Mouse (Mus musculus) stomach, embryonic 15.5 days (tissue): ENCODE measurements at regions not wholly inside any gene's neighbourhood (a gene's known extent, or its start where the extent isn't known, plus 50 kb on each side); places are given as distances from the start of the nearest gene placed in this dataset.
"Not testable (repeated sequence)": the region's sequence is repeated elsewhere in the genome, so short reads cannot be mapped to it uniquely, and the experiment has no call there.

Source experiments
- ATAC-seq: fragments of 200-750 bp; cut with Nextera tagmentation; 2 replicates; pipeline ENCODE4 v1.8.0; 2017; ENCODE audit warnings: low read depth, moderate number of reproducible peaks, moderate TSS enrichment; ENCODE audit not compliant: insufficient read depth, low FRiP score
- H3K27ac ChIP-seq: fragments of 300-500 bp; sonication (generic); 2 replicates; pipeline ENCODE4 v1.5.1; 2015; ENCODE audit warnings: mild to moderate bottlenecking, inconsistent platforms
- H3K27me3 ChIP-seq: fragments of 300-500 bp; sonication (generic); replicated peaks from 2 replicates; pipeline ENCODE4 v1.6.1; 2015; ENCODE audit warnings: inconsistent platforms
- H3K36me3 ChIP-seq: fragments of 300-500 bp; sonication (generic); 2 replicates; pipeline ENCODE4 v1.6.1; 2015; ENCODE audit warnings: inconsistent platforms
- H3K4me1 ChIP-seq: fragments of 300-500 bp; sonication (generic); 2 replicates; pipeline ENCODE4 v1.6.1; 2015; ENCODE audit warnings: inconsistent platforms
- H3K4me2 ChIP-seq: fragments of 300-500 bp; sonication (generic); 2 replicates; pipeline ENCODE4 v1.6.1; 2015; ENCODE audit warnings: mild to moderate bottlenecking, inconsistent platforms
- H3K4me3 ChIP-seq: fragments of 300-500 bp; sonication (generic); replicated peaks from 2 replicates; pipeline ENCODE4 v1.5.1; 2015; ENCODE audit warnings: inconsistent platforms
- H3K9ac ChIP-seq: fragments of 300-500 bp; sonication (generic); 2 replicates; pipeline ENCODE4 v1.6.1; 2015; ENCODE audit warnings: inconsistent platforms
- H3K9me3 ChIP-seq: fragments of 300-500 bp; sonication (generic); 2 replicates; pipeline ENCODE4 v1.6.1; 2016; ENCODE audit warnings: inconsistent platforms
- WGBS: fragments of 180-500 bp; shearing (Covaris S2); methylation state at CpG from one replicate; pipeline ENCODE4 v1.1.7; 2015; 5-methylcytosine and 5-hydroxymethylcytosine counted together

DNA sequence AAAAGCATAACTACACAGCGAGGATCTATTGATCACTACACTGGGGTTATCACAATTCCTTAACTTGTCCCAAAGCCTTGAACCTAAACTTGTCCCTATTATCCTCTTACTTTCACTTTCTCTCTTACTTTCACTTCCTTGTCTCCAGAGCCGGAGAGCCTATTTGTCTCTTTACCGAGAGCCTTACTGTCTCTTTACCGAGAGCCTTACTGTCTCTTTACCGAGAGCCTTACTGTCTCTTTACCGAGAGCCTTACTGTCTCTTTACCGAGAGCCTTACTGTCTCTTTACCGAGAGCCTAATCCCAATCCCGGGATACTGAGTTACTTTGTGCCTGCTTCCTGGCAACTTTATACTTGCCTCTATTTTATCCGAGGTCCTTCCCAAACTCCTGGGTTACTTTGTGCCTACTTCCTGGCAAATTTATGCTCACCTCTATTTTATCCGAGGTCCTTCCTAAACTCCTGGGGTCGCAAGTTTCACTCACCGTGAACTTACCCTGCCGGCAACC, 335.3 kb upstream of the Ccng1 start:
- 93% methylated on average over 12 of the region's 14 CpGs for WGBS
- H3K4me2 ChIP-seq, H3K9me3 ChIP-seq, ATAC-seq, H3K27me3 ChIP-seq, H3K9ac ChIP-seq, H3K4me1 ChIP-seq, H3K36me3 ChIP-seq, H3K27ac ChIP-seq, H3K4me3 ChIP-seq: not testable (repeated sequence)

DNA sequence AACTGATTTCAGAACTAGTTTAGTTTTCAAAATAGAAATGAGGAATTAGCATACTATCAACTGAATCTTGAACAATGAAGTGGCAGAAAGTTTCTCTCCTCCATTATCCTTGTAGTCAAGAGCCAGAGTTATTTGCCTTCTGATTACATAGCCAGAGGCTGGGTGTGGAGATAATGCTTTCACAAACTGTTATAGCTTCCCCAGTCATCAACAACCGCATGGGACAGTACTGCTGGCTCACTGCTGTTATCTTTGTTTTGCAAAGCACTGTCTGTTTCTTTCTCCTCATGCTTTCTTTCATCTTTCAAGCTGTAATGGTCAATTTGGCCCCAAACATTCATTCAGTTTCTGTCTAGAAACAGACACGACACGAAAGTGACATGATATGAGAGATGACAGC, 308.5 kb upstream of the Ccng1 start:
- ATAC-seq = no peak
- Histone ChIP-seq H3K4me1 (no peaks in the 10 kb centered on the region), H3K9ac (no peak overlapping the region), H3K4me2 (no peak overlapping the region), H3K4me3 (no peak overlapping the region), H3K9me3 (no peaks in the 10 kb centered on the region), H3K27me3 (no peaks in the 10 kb centered on the region), H3K27ac (no peak overlapping the region), H3K36me3 (no peaks in the 10 kb centered on the region)
- 58% methylated on average over 3 of the region's 3 CpGs for WGBS

DNA sequence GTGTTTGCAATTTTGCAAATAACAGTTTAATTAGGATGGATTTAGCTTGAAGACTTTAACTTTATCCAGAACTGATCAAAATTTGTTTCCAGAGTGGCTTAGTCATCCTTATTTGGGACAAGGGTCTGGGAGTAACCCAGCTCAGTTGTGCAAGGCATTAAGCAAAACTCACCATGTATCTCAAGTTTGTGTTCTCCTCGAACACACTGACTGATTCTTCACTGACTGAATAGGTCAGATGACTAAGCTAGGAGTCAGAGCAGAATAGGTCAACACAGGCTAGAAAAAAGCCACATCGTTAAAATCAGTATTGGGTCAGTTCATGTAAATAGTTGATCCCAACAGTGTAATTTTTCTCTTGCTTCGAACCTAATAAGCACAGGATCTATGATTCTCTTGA, 302.7 kb upstream of the Ccng1 start:
- 68% methylated on average over 3 of the region's 3 CpGs for WGBS
- ATAC-seq = no peak
- no peaks in the 10 kb centered on the region for H3K9me3 ChIP-seq

DNA sequence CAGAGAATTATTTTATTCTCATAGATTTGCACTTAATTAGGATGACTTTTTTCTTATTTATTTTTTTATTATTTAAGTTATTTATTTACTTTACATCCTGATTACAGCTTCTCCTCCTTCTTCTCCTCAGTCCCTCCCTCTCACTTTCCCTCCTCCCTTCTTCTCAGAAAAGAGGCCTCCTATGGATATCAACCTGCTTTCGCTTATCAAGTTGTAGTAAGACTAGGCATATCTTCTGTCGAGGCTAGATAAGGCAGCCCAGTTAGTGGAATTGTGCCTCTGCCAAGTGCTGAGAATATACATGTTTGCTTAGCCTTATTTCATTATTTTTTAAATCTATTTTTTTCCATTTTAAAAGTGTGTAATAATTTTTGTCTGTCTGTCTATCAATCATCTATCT, 274.9 kb upstream of the Ccng1 start:
- no peak overlapping the region for H3K27ac ChIP-seq
- no peak overlapping the region for H3K4me2 ChIP-seq
- ATAC-seq = no peak
- H3K4me3 ChIP-seq = no peak overlapping the region
- H3K36me3 ChIP-seq = no peaks in the 10 kb centered on the region
- H3K27me3 ChIP-seq = no peaks in the 10 kb centered on the region
- H3K9me3 ChIP-seq = no peaks in the 10 kb centered on the region
- H3K9ac ChIP-seq = no peak overlapping the region
- no peaks in the 10 kb centered on the region for H3K4me1 ChIP-seq
- WGBS = 83% methylated on average over 2 of the region's 2 CpGs

More for the DNA sequence above, 302.7 kb upstream of the Ccng1 start:
- Histone ChIP-seq H3K4me3 (no peak overlapping the region), H3K9ac (no peak overlapping the region), H3K36me3 (no peaks in the 10 kb centered on the region), H3K27me3 (no peaks in the 10 kb centered on the region), H3K4me1 (no peaks in the 10 kb centered on the region), H3K27ac (no peak overlapping the region), H3K4me2 (no peak overlapping the region)

DNA sequence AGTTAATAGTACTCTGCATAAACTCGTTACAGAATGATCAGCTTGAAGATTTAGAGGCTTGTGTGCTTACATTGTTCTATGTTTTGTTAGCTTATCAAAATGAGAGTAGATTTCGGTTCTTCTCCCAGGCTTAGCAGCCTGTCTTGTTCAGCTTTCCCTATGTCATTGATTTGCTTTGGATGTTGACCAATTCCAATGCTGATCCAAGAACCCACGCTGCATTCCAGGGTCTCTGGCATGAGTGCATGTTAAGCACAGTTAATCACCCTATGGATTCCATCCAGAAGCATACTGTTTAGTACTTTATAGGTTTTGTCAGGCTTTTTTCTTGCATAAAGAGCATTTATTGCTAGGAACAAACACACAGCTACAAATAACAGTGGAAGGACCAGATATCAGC, 255.0 kb upstream of the Ccng1 start:
- Histone ChIP-seq H3K4me3 (no peak overlapping the region), H3K9me3 (no peaks in the 10 kb centered on the region), H3K27ac (no peak overlapping the region), H3K9ac (no peak overlapping the region), H3K4me1 (no peaks in the 10 kb centered on the region), H3K4me2 (no peak overlapping the region), H3K27me3 (no peaks in the 10 kb centered on the region), H3K36me3 (no peaks in the 10 kb centered on the region)
- ATAC-seq = no peak
- 59% methylated on average over 3 of the region's 3 CpGs for WGBS

DNA sequence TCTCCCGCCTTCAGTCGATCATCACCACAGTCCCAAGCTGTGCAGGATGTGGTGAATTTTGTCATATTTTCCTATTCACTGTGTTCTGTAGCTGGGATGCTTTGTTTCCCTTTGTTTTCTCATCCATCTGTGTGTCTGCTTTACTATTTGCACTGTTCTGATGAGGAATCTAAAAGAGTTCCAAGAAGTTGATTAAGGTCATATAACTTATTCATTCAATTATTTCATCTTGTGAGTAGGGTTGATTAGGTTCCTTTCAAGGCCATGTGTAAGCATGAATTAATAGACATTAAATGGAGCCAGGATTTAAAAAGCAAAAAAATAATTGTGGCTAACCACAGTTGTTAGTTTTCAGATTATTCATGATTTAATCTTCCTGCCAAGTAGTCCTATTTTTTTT, 217.7 kb upstream of the Ccng1 start:
- no peaks in the 10 kb centered on the region for H3K4me1 ChIP-seq
- WGBS = 74% methylated on average over 2 of the region's 2 CpGs
- no peak overlapping the region for H3K27ac ChIP-seq
- no peak overlapping the region for H3K4me2 ChIP-seq
- H3K36me3 ChIP-seq = no peaks in the 10 kb centered on the region
- H3K9ac ChIP-seq = no peak overlapping the region
- H3K4me3 ChIP-seq = no peak overlapping the region
- H3K27me3 ChIP-seq = no peaks in the 10 kb centered on the region
- no peaks in the 10 kb centered on the region for H3K9me3 ChIP-seq
- no peak for ATAC-seq

DNA sequence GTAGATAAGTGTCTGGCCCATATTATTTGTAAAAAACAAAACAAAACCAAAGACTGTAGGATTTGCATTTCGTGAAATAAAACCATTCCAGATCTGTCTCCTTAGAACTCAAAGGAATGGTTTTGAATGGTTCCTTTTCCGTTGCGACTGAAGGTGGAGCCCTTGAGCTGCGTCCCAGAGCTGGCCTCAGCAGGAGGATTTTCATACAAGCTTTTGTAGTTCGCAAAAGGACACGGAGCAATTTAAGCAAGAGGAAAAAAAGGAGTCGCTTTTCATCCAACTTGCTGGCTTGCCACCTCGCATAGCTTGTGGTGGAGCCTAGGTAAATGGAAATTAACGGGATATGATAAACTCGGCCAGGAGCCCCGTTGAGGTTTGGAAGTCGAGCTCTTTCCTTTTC, 172.1 kb upstream of the Ccng1 start:
- Histone ChIP-seq H3K9ac (no peak overlapping the region), H3K9me3 (no peaks in the 10 kb centered on the region), H3K4me1 (no peaks in the 10 kb centered on the region), H3K27ac (no peak overlapping the region), H3K27me3 (no peaks in the 10 kb centered on the region), H3K4me2 (peak overlapping the region; percentile 49), H3K36me3 (no peaks in the 10 kb centered on the region), H3K4me3 (peak overlapping the region; percentile 24)
- 5% methylated on average over 12 of the region's 12 CpGs for WGBS
- ATAC-seq = no peak

DNA sequence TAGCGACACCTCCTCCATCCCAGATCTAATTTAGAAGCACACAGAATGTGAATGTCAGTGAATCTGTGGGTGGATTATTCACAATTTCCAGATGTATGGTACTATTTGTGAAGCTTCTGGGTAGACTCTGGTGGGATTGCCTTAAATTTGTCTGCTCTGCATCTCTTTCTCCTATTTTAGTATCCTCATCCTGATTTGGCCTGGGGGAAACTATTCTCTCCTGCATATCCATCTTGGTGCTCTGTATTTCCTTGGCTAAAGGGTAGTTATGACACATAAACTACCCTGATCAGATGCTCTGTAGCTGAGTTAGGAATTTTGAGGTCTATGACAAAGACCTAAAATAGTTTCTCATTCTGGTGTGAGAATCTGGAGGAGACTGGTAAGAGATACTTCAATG, 136.4 kb upstream of the Ccng1 start:
- H3K4me1 ChIP-seq = no peaks in the 10 kb centered on the region
- no peak for ATAC-seq
- no peak overlapping the region for H3K9ac ChIP-seq
- WGBS = 94% methylated on average over 1 of the region's 1 CpGs
- H3K36me3 ChIP-seq = no peaks in the 10 kb centered on the region
- H3K27me3 ChIP-seq = no peaks in the 10 kb centered on the region
- no peaks in the 10 kb centered on the region for H3K9me3 ChIP-seq
- no peak overlapping the region for H3K4me2 ChIP-seq
- H3K4me3 ChIP-seq = no peak overlapping the region
- no peak overlapping the region for H3K27ac ChIP-seq

DNA sequence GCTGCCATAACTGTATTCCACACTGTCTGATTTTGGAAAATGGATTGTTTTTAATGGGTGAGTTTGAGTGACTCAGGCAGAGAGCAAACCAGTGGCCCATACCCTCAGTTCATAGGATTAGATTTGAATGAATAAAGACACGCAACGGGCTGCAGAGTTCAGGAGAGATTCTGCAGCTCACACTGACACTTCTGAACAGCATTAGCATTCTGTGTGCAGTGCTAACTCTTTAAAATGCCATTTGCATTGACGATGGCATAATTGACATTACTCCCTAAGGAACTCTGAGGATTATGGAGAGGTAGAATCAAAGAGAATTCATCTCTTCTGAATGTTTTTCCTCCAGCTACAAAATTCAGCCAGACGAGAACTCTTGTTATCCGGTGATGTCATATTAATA, 129.4 kb upstream of the Ccng1 start:
- Histone ChIP-seq H3K9ac (no peak overlapping the region), H3K36me3 (no peaks in the 10 kb centered on the region), H3K4me3 (no peak overlapping the region), H3K27me3 (no peaks in the 10 kb centered on the region), H3K4me1 (no peaks in the 10 kb centered on the region), H3K4me2 (no peak overlapping the region), H3K27ac (no peak overlapping the region), H3K9me3 (no peaks in the 10 kb centered on the region)
- no peak for ATAC-seq
- 75% methylated on average over 5 of the region's 5 CpGs for WGBS

DNA sequence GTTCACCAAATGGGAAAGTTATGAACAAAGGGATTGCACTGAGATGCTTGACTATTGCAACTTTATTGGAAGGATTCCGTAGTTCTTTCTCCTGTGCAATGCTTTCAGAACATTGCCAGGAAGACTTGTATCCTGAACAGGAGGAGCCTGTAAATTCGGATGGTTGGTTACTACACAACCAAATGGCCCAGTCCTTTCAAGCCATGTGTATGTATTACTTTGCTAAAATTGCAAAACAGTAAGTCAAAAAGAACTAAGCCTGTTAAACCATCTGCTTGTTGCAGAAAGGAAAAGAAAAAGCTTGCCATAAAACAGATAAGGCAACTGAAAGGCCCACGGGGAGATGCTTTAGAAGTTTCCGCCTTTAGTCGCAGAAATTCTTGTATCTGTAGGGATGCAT, 124.5 kb upstream of the Ccng1 start:
- Histone ChIP-seq H3K4me2 (no peak overlapping the region), H3K4me3 (no peak overlapping the region), H3K27me3 (no peaks in the 10 kb centered on the region), H3K9ac (no peak overlapping the region), H3K4me1 (no peaks in the 10 kb centered on the region), H3K36me3 (no peaks in the 10 kb centered on the region), H3K9me3 (no peaks in the 10 kb centered on the region), H3K27ac (no peak overlapping the region)
- 86% methylated on average over 5 of the region's 5 CpGs for WGBS
- ATAC-seq = no peak

DNA sequence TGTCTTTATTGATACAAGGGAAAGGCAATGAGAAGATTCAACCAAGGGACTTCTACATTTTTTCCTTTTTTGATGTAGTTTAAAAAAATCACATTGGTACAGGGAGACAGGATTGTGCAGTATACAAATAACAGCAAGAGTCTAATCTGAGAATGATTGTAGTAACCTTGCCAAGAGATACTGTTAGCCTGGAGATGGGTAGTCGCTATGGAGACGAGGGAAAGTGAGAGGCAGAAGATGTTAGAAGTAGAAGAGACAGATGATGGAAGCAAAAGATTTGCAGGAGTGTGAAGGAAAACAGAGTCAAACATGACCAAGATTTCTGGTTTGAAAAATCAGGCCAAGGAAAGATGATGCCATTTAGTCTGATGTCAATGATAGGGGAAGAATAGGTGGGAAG, 117.9 kb upstream of the Ccng1 start:
- Histone ChIP-seq H3K4me3 (no peak overlapping the region), H3K4me1 (no peaks in the 10 kb centered on the region), H3K4me2 (no peak overlapping the region), H3K27me3 (no peaks in the 10 kb centered on the region), H3K36me3 (no peaks in the 10 kb centered on the region), H3K27ac (no peak overlapping the region), H3K9ac (no peak overlapping the region), H3K9me3 (no peaks in the 10 kb centered on the region)
- WGBS = 85% methylated on average over 2 of the region's 2 CpGs
- ATAC-seq = no peak

DNA sequence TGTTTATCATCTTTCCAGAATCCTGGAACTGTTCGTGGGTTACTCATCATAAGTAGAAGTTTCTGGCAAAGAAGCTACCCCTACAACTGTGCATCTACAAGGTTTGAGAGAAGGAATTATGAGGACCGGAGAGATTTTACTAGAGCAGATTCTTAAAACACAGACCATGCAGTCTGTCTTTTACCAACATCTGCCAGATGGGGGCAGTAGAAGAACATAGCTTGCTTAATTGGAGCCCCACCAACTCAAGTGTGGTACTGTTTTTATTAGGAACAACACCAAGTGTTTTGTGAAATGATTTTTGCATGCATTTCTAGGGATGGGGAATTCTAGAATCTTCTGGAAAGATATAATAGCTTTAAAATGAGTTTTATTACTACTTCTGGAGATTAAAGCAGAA, 110.6 kb upstream of the Ccng1 start:
- H3K27me3 ChIP-seq = no peaks in the 10 kb centered on the region
- H3K4me2 ChIP-seq = no peak overlapping the region
- no peaks in the 10 kb centered on the region for H3K9me3 ChIP-seq
- H3K36me3 ChIP-seq = no peaks in the 10 kb centered on the region
- H3K4me1 ChIP-seq = no peaks in the 10 kb centered on the region
- ATAC-seq = no peak
- no peak overlapping the region for H3K27ac ChIP-seq
- WGBS = 26% methylated on average over 2 of the region's 2 CpGs
- no peak overlapping the region for H3K9ac ChIP-seq
- no peak overlapping the region for H3K4me3 ChIP-seq

DNA sequence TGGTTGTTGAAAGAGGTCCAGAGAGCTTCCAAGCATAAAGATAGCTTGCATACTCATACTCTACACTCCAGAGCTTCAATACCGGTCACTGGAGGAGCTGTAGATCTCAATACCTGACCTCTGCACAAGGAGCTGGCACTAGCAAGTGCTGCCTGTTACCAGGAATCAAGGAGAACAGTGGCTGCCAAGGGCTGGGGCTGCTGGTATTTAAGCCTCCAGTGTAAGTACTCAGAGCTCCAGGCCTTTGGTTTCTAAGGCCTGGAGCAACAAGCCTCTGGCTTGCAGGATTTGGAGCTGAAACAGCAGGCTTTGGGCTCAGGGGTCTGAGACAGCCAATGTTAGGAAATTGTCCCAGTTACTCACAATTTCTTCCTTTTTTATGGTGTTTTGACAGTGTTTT, 96.2 kb upstream of the Ccng1 start:
- H3K4me3 ChIP-seq = no peak overlapping the region
- H3K4me2 ChIP-seq = no peak overlapping the region
- ATAC-seq = no peak
- H3K27me3 ChIP-seq = no peaks in the 10 kb centered on the region
- H3K9ac ChIP-seq = no peak overlapping the region
- peak overlapping the region; percentile 26; the same call in 1 of the 2 replicates for H3K27ac ChIP-seq
- H3K36me3 ChIP-seq = no peaks in the 10 kb centered on the region
- 0 out of 2 replicates have a peak, but pooled peaks cover 3% of the 10 kb centered on the region for H3K4me1 ChIP-seq
- no peaks in the 10 kb centered on the region for H3K9me3 ChIP-seq
- WGBS = 63% methylated on average over 1 of the region's 1 CpGs
